8 mouse cellular contexts compared by ENCODE assay signal in genomic region chr11:83815628-83816027, GRCm38 (mm10). TPM values are rescaled to one million over a fixed set of nuclear protein-coding genes. Genes with fewer than 3 reads are reported as not detected.
DNase-seq lines count a peak whose midpoint lies in the region; ATAC-seq and TF ChIP-seq lines count a peak whose summit lies in the region.

No protein-coding gene starts in this region.

- peaks cover 5 to 31% of the 10 kb centered on the region in 2 experiments; a peak in 2 of 4 replicates for H3K4me1 ChIP-seq in CH12.LX (ENCODE audit: control insufficient read depth in 1 of 2, insufficient read depth in 2 of 2)
- no peaks in the 10 kb centered on the region for H3K4me1 ChIP-seq in bone marrow macrophage, adult 2 months (ENCODE audit: control insufficient read depth, insufficient read depth, low read length)
- no peaks in the 10 kb centered on the region for H3K4me1 ChIP-seq in stomach, postnatal 0 days (replicated peaks; ENCODE audit: control insufficient read depth, insufficient read depth)

- peak overlapping the region; percentile 61; the same call in 1 of the 2 replicates for H3K4me2 ChIP-seq in CH12.LX (ENCODE audit: insufficient read depth, low read depth, poor library complexity, severe bottlenecking)
- H3K4me2 ChIP-seq in stomach, postnatal 0 days (replicated peaks; ENCODE audit: low read depth) = no peak overlapping the region

- no peak overlapping the region for H3K4me3 ChIP-seq in CH12.LX (replicated peaks in 1 of 3; ENCODE audit: low read depth in 2 of 3, low read length in 2 of 3, poor library complexity in 1 of 3)
- H3K4me3 ChIP-seq in bone marrow macrophage, adult 2 months (ENCODE audit: insufficient read depth, low read length) = no peak overlapping the region
- no peak overlapping the region for H3K4me3 ChIP-seq in stomach, postnatal 0 days (ENCODE audit: low read depth, low read length)

- no peaks in the 10 kb centered on the region for H3K36me3 ChIP-seq in CH12.LX (replicated peaks in 1 of 2; ENCODE audit: control insufficient read depth in 1 of 2, insufficient read depth in 1 of 2, low read length in 1 of 2)
- no peaks in the 10 kb centered on the region for H3K36me3 ChIP-seq in stomach, postnatal 0 days (ENCODE audit: control insufficient read depth, insufficient read depth, low read length)

- H3K27me3 ChIP-seq in CH12.LX (replicated peaks) = peaks cover 14% of the 10 kb centered on the region
- H3K27me3 ChIP-seq in stomach, postnatal 0 days (ENCODE audit: control insufficient read depth, insufficient read depth, low read length) = no peaks in the 10 kb centered on the region

- no peaks in the 10 kb centered on the region for H3K9me3 ChIP-seq in CH12.LX (replicated peaks; ENCODE audit: low read length)
- H3K9me3 ChIP-seq in stomach, postnatal 0 days (ENCODE audit: control insufficient read depth, low read length) = no peaks in the 10 kb centered on the region

- WGBS in stomach, postnatal 0 days = 9% methylated on average over 9 of the region's 9 CpGs

- H3K27ac ChIP-seq in CH12.LX (ENCODE audit: insufficient read depth, low read depth) = no peak overlapping the region
- no peak overlapping the region for H3K27ac ChIP-seq in bone marrow macrophage, adult 2 months (ENCODE audit: insufficient read depth, low read depth, low read length)
- H3K27ac ChIP-seq in stomach, postnatal 0 days (replicated peaks) = no peak overlapping the region

- peak; percentile 92 to 98 for TF ChIP-seq CTCF in CH12.LX (conservative IDR thresholded peaks at IDR 0.05 in 1 of 2, IDR thresholded peaks at IDR 0.05 in 1 of 2; ENCODE audit: low read depth in 2 of 2, low read length in 2 of 2)
- TF ChIP-seq CTCF in bone marrow macrophage, adult 2 months (IDR thresholded peaks at IDR 0.05; ENCODE audit: low read depth, low read length) = peak; percentile 63
- TF ChIP-seq CTCF in stomach, postnatal 0 days (IDR thresholded peaks at IDR 0.05; ENCODE audit: low read depth) = peak; percentile 80

- H3K79me2 ChIP-seq in CH12.LX (replicated peaks; ENCODE audit: control insufficient read depth, extremely low read depth, insufficient read depth, poor library complexity, severe bottlenecking) = no peaks in the 10 kb centered on the region

- in situ Hi-C loops in CH12.LX (cut with MboI; ENCODE audit: low pct_ligation_motif_present, low pct_unique_long_range_greater_than_20kb, low sequenced_read_pairs) = no loop called here

- no peak for TF ChIP-seq POLR2A in CH12.LX (IDR thresholded peaks at IDR 0.05; ENCODE audit: low read depth, low read length)
- no peak for TF ChIP-seq POLR2A in bone marrow macrophage, adult 2 months (IDR thresholded peaks at IDR 0.05; ENCODE audit: borderline replicate concordance, low read depth, low read length)

- TF ChIP-seq EP300 in CH12.LX (IDR thresholded peaks at IDR 0.05; ENCODE audit: low read length) = no peak
- TF ChIP-seq EP300 in stomach, postnatal 0 days (optimal IDR thresholded peaks at IDR 0.05) = no peak

- peak; percentile 97 for TF ChIP-seq RAD21 in CH12.LX (IDR thresholded peaks at IDR 0.05; ENCODE audit: low read depth, low read length)

- dilution Hi-C loops in CH12.LX (cut with MboI; ENCODE audit: extremely low pct_ligation_motif_present, extremely low pct_unique_long_range_greater_than_20kb, low sequenced_read_pairs) = no loop called here

- peak; percentile 11 for DNase-seq in heart, adult 8-10 months (ENCODE audit: low spot score)
- DNase-seq in heart, adult 11 months = no peak
- peak; percentile 85 for DNase-seq in CH12.LX (ENCODE audit: extremely low read depth)
- DNase-seq in fibroblast of lung, adult 2 months (ENCODE audit: low read depth) = peak; percentile 25
- DNase-seq in layer of hippocampus, adult 11-12 months (ENCODE audit: low spot score) = peak; percentile 65
- DNase-seq in lung, postnatal 10 days = peak; percentile 72
- DNase-seq in stomach, postnatal 0 days (ENCODE audit: low spot score) = peak; percentile 70

- no peak for ATAC-seq in stomach, postnatal 0 days (ENCODE audit: low FRiP score, low TSS enrichment)

- no peak overlapping the region for H3K9ac ChIP-seq in CH12.LX (ENCODE audit: insufficient read depth, low read depth)
- no peak overlapping the region for H3K9ac ChIP-seq in stomach, postnatal 0 days (ENCODE audit: low read length)

TF ChIP-seq in CH12.LX, 34 proteins besides CTCF, POLR2A, EP300 and RAD21:
- TF ChIP-seq ELF1 (IDR thresholded peaks at IDR 0.05; ENCODE audit: low read depth, low read length) (peak; percentile 72), ZMIZ1 (IDR thresholded peaks at IDR 0.05; ENCODE audit: low read depth, low read length) (no peak), JUND (conservative IDR thresholded peaks at IDR 0.05; ENCODE audit: low read depth, low read length) (peak; percentile 36; the same call in 1 of the 2 replicates), MXI1 (IDR thresholded peaks at IDR 0.05; ENCODE audit: low read depth, low read length) (no peak), MAFK (IDR thresholded peaks at IDR 0.05; ENCODE audit: insufficient replicate concordance, low read length) (no peak), JUN (IDR thresholded peaks at IDR 0.05; ENCODE audit: insufficient read depth, low read depth, low read length) (0 out of 2 replicates have a peak, but pooled peaks have one; percentile 9), HCFC1 (IDR thresholded peaks at IDR 0.05; ENCODE audit: low read depth, low read length) (0 out of 2 replicates have a peak, but pooled peaks have one; percentile 20), SMC3 (IDR thresholded peaks at IDR 0.05; ENCODE audit: low read depth, low read length) (peak; percentile 95), NELFE (IDR thresholded peaks at IDR 0.05; ENCODE audit: low read depth, low read length) (peak; percentile 36; the same call in 1 of the 2 replicates), ZC3H11A (IDR thresholded peaks at IDR 0.05; ENCODE audit: low read depth, low read length) (peak; percentile 78), NRF1 (IDR thresholded peaks at IDR 0.05; ENCODE audit: low read depth, low read length) (no peak), USF2 (conservative IDR thresholded peaks at IDR 0.05; ENCODE audit: low read depth, low read length) (no peak), ZNF384 (IDR thresholded peaks at IDR 0.05; ENCODE audit: low read depth, low read length) (peak; percentile 93), IRF4 (IDR thresholded peaks at IDR 0.05; ENCODE audit: low read depth, low read length) (peak; percentile 42; the same call in 1 of the 2 replicates), SIN3A (IDR thresholded peaks at IDR 0.05; ENCODE audit: low read length) (0 out of 2 replicates have a peak, but pooled peaks have one; percentile 44), GABPA (IDR thresholded peaks at IDR 0.05; ENCODE audit: insufficient replicate concordance, low read depth, low read length) (no peak), MYC (IDR thresholded peaks at IDR 0.05; ENCODE audit: low read depth, low read length) (0 out of 2 replicates have a peak, but pooled peaks have one; percentile 23)

RNA-seq across cellular contexts. Expression of gene Hnf1b, which starts 34.2 kb away (rescaled TPM):
- not detected for total RNA-seq in heart, adult 8-10 months (2022)
- total RNA-seq in CH12.LX (2012; rRNA removed) (0.25 and 0.42 TPM in 2 replicates), CH12.LX (2014; rRNA removed) (0.11 TPM in 1 of 2 replicates, not detected in the other)
- 3.0 and 3.2 TPM in 2 replicates for polyA plus RNA-seq in CH12.LX (2012; ENCODE audit: insufficient read length, low read depth)
- not detected in 2 replicates for polyA plus RNA-seq in bone marrow macrophage, adult 2 months (2012; ENCODE audit: insufficient read depth, insufficient read length, missing spikeins)
- polyA plus RNA-seq in stomach, postnatal 0 days (2015; fragmentation: Nextera tagmentation; extraction: Ambion mirVana) = 4.8 and 5.0 TPM in 2 replicates
